Mouse (Mus musculus) large intestine, adult 2 months (tissue): ENCODE data around the gene Zbtb8b. TPM values are rescaled to one million over a fixed set of nuclear protein-coding genes. Genes with fewer than 3 reads are reported as not detected.
A peak's percentile ranks its signal among the peaks of the same experiment; 100 is the strongest.
"Not testable (repeated sequence)": the region's sequence is repeated elsewhere in the genome, so short reads cannot be mapped to it uniquely, and the experiment has no call there.

Experiments
- DNase-seq: peaks from one replicate; pipeline ENCODE4 v3.0.0-alpha.2; 2012; ENCODE audit warnings: low read depth, low spot score
- WGBS: fragments of 180-500 bp; shearing (Covaris S2); methylation state at CpG from one replicate; pipeline ENCODE4 v1.1.7; 2018; 5-methylcytosine and 5-hydroxymethylcytosine counted together
- polyA plus RNA-seq: library from polyadenylated mRNA; depleted of rRNA; stranded (reverse); fragments of >200 nt; gene quantifications from 2 replicates; pipeline ENCODE4 v1.2.3, GENCODE M21; 2012

Zbtb8b gene
- polyA plus RNA-seq, 1 experiment = 0.02 TPM

- DNase-seq = no peak
- 34% methylated on average over 6 of the region's 6 CpGs for WGBS
These were observed 492 bp upstream of the Zbtb8b start for GRCm38 (mm10) chr4:129441145-129441544.

- 81% methylated on average over 5 of the region's 5 CpGs for WGBS
- DNase-seq = no peak
These were observed 22.3 kb downstream of the Zbtb8b start for GRCm38 (mm10) chr4:129418321-129418720.

GRCm38 (mm10) chr4:129416478-129416877 is 24.2 kb downstream of the Zbtb8b start:
- WGBS = 63% methylated on average over 5 of the region's 5 CpGs
- no peak for DNase-seq

GRCm38 (mm10) chr4:129415892-129416291 is 24.8 kb downstream of the Zbtb8b start:
- DNase-seq = no peak
- 95% methylated on average over 5 of the region's 5 CpGs for WGBS

- DNase-seq = no peak
These were observed 29.7 kb downstream of the Zbtb8b start for GRCm38 (mm10) chr4:129410991-129411390.

- 58% methylated on average over 3 of the region's 3 CpGs for WGBS
- not testable (repeated sequence) for DNase-seq
These were observed 30.1 kb downstream of the Zbtb8b start for GRCm38 (mm10) chr4:129410532-129410931.

GRCm38 (mm10) chr4:129406447-129406846 is 34.2 kb downstream of the Zbtb8b start:
- WGBS = 2% methylated on average over 25 of the region's 25 CpGs
- DNase-seq = no peak

GRCm38 (mm10) chr4:129399813-129400212 is 40.8 kb downstream of the Zbtb8b start:
- 86% methylated on average over 4 of the region's 4 CpGs for WGBS
- no peak for DNase-seq

- no peak for DNase-seq
- WGBS = 30% methylated on average over 3 of the region's 3 CpGs
These were observed 43.7 kb downstream of the Zbtb8b start for GRCm38 (mm10) chr4:129396960-129397359.

GRCm38 (mm10) chr4:129394089-129394870 is 46.4 kb downstream of the Zbtb8b start:
- WGBS = 34% methylated on average over 12 of the region's 12 CpGs

GRCm38 (mm10) chr4:129390936-129391557 is 49.6 kb downstream of the Zbtb8b start:
- 56% methylated on average over 7 of the region's 7 CpGs for WGBS

More at GRCm38 (mm10) chr4:129394089-129394870, 46.4 kb downstream of the Zbtb8b start:
- no peak for DNase-seq

GRCm38 (mm10) chr4:129390216-129390743 is 50.4 kb downstream of the Zbtb8b start:
- WGBS = 69% methylated on average over 14 of the region's 14 CpGs

More at GRCm38 (mm10) chr4:129390936-129391557, 49.6 kb downstream of the Zbtb8b start:
- no peak for DNase-seq

GRCm38 (mm10) chr4:129388404-129388803 is 52.2 kb downstream of the Zbtb8b start:
- 93% methylated on average over 5 of the region's 5 CpGs for WGBS
- no peak for DNase-seq

More at GRCm38 (mm10) chr4:129390216-129390743, 50.4 kb downstream of the Zbtb8b start:
- DNase-seq = no peak

GRCm38 (mm10) chr4:129386989-129387388 is 53.7 kb downstream of the Zbtb8b start:
- 76% methylated on average over 2 of the region's 2 CpGs for WGBS
- no peak for DNase-seq

- WGBS = 92% methylated on average over 8 of the region's 8 CpGs
These were observed 54.2 kb downstream of the Zbtb8b start for GRCm38 (mm10) chr4:129386269-129386946.

GRCm38 (mm10) chr4:129385685-129386084 is 55.0 kb downstream of the Zbtb8b start:
- peak; percentile 57 for DNase-seq
- 27% methylated on average over 11 of the region's 11 CpGs for WGBS

More at GRCm38 (mm10) chr4:129386269-129386946, 54.2 kb downstream of the Zbtb8b start:
- DNase-seq = no peak

GRCm38 (mm10) chr4:129384440-129384839 is 56.2 kb downstream of the Zbtb8b start:
- DNase-seq = no peak
- WGBS = 17% methylated on average over 6 of the region's 6 CpGs

- 82% methylated on average over 3 of the region's 3 CpGs for WGBS
- DNase-seq = no peak
These were observed 57.1 kb downstream of the Zbtb8b start for GRCm38 (mm10) chr4:129383586-129383985.

GRCm38 (mm10) chr4:129382488-129382887 is 58.2 kb downstream of the Zbtb8b start:
- 87% methylated on average over 2 of the region's 2 CpGs for WGBS
- DNase-seq = no peak

GRCm38 (mm10) chr4:129382029-129382428 is 58.6 kb downstream of the Zbtb8b start:
- DNase-seq = no peak
- WGBS = 94% methylated on average over 9 of the region's 9 CpGs
